Mouse (Mus musculus): ENCODE data around the gene AI467606.
A peak's percentile ranks its signal among the peaks of the same experiment; 100 is the strongest.
"Not testable (repeated sequence)": the region's sequence is repeated elsewhere in the genome, so short reads cannot be mapped to it uniquely, and the experiment has no call there.

The AI467606 gene

DNA sequence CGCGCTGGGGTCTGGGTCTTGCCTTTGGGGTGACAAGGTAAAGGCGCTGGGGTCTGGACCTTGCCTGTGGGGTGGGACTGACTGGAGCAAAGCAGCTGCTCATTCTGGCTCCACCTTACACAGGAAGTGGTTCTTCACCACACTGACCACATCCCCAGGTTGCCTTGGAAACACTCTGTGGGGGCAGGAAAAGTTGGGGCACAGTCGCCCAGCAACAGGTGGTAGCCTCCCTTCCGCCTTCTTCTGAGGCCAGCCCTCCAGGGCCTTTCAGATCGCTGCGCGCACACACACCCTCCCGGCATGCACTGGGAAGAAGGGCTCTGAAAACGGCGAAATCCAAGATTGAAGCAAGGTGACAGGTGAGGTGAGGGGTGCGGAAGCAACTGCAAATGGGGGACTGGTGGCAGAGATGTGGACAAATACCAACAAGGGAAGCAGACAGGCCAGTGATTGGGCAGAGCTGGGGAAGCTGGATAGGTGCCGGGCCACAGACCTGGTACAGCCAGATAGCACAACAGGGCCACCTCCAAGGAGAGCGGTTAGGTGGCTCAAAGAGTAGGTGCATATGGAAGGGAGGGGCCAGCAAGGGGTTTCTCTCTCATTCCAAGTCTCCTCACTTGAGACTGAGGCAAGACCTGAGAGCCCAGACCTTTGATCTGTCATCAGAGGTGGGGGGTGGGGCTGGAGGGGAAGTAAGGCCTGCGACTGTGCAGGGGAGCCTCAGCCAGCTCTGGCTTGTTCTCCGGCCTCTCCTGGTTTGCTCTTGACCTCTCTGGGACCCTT, at the start of gene AI467606:
Gene AI467606 (plus strand): TSS at position 246 of the 783 bp plus-strand sequence.
- DNase-seq, result peak; percentile 41 to 60

DNA sequence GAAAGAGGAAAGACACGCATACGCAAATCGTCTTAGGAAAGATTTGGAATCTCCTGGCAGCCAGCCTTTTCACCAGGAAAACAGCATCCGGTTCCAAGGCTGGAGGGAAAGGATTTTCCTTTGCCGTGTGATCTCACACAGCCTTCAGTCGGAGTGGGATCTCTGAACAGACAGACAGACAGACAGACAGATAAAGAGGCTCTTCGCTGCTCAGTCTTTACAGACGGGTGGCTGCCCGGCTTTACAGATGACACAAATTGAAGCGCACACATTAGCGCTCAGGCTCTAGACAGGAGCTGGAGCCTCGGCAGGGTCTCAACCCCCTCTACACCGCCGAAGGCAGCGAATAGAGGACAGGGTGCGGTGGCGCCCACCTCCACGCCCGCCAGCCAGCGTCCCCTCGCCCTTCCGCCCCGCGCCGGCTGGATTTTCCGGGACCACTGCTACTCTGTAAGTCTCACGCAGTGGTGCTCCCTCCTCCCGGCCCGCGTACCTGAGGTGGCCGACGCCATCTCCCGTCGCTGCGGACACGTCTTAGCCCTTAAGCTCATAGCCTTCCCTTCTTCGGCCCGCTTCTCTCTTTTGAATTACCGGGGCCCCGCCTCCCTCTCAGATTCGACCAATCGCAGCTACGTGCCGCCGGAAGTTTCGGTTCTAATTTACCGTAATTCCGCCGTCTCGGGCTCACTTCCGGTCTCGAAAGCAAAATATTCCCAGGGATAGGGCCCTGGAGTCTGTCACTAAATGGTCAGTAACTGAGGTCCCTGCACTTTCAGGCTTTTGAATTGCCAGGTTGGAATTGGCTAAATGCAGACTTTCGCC, 49.1 kb upstream of the AI467606 start, which contains the start of gene Kif22:
Gene Kif22 (minus strand): TSS at position 621 of the 822 bp plus-strand sequence.
- peak; percentile 93 to 94 for DNase-seq

DNA sequence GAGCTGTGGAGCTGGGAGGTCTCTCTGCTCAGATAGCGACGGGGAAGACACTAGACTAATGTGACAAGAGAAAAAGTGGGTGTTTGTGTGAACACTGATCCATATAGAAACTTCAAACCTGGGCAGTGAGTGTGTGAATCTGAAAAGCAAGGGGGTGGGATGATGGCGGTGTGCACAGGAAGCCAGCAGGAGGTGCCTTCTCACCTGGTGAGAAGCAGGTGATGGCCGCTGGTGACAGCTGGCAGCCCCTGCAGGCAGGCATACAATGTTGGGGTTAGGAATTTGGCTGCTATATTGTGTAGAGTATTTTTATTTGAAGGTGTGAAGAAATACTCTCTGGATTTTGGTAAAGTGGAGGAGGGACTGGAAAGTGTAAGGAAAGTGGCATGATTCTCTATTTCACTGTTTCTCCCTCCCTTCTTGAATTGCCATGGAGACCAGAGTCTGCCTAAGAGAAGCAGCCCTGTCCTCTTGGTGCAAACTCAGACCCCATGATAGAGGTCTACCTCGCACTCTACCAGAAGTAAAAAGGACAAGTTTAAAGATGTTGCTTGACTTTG, 36.1 kb upstream of the AI467606 start:
- no peak for DNase-seq

DNA sequence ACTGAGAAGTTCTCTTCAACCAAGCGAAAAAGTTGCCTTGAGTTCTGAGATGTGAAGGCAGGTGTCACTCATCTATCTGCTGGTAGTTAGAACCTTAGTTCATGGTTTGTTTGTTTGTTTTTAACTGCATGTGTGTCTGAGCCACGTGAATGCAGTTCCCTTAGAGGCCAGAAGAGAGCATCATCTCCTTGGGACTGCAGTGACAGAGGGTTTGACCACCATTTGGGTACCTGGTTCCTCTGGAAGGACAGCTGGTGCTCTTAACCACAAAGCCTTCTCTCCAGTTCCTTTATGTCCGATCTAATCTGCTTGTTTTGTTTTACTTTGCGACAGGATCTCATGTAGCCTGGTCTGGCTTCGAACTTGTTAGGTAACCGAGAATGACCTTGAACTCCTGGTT, 25.6 kb upstream of the AI467606 start:
- DNase-seq, result no peak

DNA sequence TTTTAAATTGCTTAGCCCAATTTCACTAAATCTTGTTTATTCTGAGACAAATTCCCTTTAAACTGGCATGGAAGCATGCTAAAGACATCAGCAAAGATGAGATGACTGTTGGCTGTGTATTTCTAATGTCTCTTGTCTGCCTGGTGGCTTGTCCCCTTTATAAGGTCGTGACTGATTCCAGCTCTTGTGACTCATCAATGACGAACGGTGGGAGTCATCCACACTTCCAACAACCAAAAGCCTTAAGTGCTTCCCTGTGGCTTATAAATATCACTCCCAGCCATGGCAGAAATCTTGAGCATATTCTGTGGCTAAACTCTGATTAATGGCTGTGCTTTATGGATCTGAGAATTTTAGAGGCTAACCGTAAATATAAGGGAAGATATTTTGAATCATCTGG, 24.8 kb upstream of the AI467606 start:
- no peak for DNase-seq

DNA sequence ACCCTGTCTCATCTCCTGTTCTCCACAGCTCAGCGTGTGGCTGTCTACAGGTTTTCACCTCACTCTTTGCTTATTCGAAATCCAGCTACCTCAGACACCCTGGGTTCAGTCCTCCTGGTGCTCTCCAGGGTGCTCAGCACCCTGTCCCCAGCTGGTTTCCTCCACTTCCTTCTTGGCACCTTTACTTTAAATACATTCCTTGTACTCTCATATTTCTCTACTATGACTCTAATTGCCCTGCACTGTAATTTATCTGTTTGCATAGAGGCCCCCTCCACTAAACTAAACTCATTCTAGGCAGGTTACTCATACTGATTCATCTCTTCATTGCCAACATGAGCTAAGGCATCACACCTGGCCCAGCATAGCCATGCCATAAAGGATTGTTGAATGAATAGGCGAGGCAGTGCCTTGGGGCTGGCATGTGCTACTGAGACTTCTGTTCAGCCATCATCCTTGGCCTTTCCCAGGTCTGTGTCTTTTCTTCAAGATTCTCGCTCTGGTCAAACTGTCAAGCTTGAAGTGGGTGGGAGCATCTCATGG, 20.2 kb upstream of the AI467606 start:
- no peak for DNase-seq

DNA sequence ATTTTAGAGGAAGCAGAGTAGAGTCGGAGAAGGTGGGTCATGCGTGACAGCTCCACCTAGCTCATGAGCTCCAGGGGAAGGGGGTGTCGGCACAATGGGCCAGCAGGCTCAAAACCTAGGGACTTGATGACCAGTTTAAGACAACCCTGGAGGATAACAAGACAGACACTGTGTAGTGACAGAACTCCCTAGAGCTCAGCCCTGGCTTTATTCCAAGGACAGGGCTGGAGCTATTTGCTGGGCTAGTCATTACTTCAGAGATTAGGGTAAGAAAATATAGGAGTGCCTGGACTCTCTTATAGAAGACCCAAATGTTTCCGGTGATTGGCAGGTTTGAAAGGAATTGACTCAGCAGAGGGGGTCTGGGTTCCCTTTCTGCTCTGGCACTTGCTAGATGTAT, 17.9 kb upstream of the AI467606 start:
- DNase-seq, result no peak

DNA sequence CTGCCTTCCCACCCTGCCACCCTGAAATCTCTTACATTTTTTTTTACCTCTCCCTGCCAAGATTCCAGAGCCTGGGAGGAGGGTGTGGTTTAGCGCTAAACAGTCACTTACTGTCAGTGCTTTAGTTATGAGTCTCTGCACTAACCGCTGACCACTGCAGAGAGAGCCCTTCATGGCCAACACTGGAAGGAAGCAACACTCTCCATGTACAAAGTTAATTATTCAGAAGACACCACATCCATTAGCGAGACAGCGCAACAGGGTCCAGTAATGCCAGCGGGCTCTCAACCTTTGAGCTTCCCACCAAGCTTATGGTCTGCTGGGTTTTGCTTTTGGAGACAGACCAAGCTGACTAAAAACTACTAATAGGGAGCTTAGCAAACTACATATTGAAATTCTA, 15.0 kb upstream of the AI467606 start:
- DNase-seq, result peak; percentile 21 to 56

DNA sequence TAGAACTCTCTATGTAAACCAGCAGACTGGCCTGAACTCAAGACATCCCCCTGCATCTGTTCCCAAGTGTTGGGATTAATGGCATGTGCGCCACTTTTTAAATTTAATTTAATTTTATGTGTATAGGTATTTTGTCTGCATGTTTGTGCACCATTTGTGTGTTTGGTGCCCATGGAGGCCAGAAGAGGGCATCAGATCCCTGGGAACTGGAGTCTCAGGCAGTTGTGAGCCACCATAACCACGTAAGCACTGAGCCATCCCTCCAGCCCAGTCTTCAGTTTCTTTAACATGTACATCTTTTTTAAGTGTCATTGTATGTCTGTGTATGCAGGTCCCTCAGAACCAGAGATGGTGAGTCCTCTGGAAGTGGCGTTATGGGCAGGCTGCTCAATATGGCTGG, 13.5 kb upstream of the AI467606 start:
- no peak for DNase-seq

DNA sequence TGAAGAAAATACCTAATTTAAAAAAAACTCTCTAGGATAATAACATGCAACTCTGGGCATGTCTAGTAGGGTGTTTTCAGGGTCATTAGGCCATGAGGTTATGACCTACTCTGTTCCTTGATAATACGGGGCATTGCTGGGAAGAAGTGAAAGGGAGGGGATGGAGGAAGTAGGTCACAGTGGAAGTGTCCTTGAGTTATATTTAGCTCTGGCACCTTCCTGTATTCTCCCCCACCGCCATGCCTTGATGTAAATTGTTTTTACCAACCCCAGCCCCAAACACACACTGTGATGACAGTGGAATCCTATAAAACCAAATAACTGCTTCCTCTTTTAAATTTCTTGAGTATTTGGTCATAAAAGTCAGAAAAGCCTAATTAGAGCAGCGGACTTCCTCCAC, 11.1 kb upstream of the AI467606 start:
- DNase-seq, result no peak

DNA sequence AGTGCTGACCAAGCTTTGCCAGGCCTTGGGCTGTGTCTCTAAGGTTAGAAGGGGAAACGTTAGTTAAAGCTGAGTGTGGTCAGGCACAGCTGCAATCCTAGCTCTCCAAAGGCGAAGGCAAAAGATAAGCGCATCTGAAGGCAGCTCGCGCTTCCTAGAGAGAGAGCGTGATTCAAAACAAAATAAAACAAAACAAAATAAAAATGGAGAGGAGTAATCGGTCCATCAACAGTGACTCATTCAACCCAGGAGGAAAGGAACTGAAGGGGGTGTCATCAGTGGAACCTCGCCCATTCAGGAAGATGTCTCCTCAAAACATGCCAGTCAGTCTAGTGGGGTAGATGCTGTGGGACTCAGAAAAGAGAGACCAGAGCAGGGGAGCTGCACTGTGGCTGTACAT, 8.9 kb upstream of the AI467606 start:
- no peak for DNase-seq

DNA sequence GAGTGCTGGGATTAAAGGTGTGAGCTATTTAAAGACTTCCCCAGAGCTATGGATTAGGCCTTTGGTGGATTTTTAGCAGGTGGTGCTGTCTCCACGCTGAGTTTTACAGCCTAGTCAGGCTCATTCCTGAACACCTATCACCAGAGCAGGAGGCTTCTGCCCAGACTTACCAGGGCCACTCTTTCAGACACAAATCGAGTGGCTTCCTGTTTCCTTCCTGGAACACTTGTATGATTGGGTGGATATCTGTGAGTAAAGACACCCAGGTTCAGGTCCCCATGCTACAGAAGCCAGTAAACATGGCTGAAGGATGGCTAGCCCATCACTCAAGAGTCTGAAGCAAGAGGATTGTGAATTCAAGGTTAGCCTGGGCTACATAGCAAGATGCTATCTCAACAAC, 8.2 kb upstream of the AI467606 start:
- no peak for DNase-seq

DNA sequence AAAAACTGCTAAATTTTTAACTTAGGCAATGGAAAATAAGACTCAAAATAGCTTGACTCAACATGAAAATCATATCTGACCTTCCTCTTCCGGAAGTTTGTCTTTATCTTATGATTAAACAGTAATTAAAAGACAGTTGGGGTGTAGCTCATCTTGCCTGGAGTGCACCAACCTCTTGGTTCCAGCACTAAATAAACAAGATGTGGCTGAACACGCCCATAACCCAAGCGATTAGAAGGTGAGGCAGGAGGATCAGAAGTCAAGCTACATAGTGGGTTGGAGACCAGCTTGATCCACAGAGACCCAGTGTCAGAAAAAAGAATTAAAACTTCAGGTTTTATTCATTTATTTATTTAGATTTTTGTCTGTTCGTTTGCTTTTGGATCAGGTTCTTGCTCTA, 7.5 kb upstream of the AI467606 start:
- no peak for DNase-seq

DNA sequence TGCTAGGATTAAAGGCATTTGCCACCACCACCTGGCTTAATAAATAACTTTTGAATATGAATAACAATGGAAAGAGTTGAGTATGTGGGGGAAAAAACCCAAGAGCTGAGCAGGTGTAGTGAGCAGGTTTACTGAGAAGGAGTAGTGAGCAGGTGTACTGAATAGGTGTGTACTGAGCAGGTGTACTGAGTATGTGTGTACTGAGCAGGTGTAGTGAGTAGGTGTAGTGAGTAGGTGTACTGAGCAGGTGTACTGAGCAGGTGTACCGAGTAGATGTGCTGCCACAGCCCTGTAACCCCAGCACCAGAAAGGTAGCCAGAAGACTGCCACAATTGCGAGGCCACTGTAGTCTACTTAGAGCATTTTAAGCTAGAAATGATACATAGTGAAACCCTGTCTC, 6.4 kb upstream of the AI467606 start:
- DNase-seq, result no peak

DNA sequence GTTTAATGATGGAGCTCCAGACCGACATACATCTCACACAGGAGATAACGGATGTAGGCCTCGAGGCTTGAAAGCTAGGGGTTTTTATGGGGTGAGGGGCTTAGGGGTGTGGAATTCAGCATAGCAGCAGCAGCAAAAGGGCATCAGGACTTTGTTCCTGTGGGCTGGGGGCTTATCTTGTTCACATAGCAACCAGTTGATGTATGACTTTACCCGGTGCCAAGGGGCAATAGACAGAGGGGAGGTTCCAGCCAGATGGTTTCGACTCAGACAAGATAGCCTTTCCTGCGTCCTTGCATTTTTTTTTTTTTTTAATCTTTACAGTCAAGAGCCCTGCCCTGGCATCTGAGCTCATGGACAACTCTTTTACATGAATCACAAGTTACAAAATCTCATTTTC, 5.4 kb upstream of the AI467606 start:
- DNase-seq, result not testable (repeated sequence)

DNA sequence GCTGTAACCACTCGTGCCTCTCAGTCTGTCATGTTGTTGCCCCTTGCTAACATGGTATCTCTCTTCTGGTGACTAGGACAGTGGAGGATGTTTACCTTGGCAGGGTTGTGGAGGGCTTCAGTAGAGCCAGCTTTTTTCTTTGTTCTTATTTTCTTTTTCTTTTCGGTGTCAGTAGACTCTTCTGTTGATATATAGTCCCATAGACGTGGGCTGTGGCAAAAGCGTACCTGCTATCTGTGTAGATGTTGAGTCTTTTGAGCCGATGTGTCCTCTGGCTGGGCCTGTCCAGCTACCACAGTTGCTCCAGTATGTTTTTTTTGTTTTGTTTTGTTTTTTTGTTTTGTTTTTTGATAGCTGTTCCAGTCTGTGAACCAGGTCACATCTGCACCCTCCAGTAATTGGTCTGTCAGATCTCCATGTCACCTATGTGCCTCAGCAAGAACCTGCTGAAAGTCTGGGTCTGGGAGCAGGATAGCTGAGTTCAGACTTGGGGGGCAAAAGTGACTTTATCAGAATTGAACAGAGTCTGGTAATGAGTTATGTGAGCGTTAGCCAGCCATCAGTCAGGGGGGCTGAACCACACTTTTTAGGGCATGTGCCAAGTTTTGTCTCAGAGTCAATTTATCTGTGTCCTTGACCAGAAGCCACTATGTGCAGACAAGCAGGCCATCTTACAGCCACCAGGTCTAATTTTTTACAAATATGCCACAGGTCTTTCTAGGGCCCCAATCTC, 3.7 kb upstream of the AI467606 start, which contains the start of gene Zg16:
Gene Zg16 (minus strand): TSS at position 51 of the 733 bp plus-strand sequence.
- DNase-seq, result not testable (repeated sequence)

DNA sequence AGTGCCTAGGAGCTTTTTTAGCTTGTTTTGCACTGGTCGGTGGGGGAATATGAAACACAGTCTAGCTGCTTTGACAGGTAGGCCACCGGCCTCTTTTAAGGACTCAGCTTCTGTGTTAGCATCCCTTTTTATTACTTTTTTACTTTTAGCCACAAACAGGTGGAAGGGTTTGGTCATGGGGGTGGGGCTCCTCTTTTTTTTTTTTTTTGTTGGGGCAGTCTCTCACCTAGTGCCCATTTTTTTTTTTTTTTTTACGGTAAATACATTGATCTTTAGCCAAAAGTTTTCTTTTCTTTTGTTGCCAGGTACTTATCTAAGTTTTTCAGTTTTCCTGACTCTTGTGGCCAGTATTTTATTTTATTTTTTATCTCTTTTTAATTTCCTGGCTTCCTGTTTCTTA, 3.1 kb upstream of the AI467606 start:
- DNase-seq, result no peak

DNA sequence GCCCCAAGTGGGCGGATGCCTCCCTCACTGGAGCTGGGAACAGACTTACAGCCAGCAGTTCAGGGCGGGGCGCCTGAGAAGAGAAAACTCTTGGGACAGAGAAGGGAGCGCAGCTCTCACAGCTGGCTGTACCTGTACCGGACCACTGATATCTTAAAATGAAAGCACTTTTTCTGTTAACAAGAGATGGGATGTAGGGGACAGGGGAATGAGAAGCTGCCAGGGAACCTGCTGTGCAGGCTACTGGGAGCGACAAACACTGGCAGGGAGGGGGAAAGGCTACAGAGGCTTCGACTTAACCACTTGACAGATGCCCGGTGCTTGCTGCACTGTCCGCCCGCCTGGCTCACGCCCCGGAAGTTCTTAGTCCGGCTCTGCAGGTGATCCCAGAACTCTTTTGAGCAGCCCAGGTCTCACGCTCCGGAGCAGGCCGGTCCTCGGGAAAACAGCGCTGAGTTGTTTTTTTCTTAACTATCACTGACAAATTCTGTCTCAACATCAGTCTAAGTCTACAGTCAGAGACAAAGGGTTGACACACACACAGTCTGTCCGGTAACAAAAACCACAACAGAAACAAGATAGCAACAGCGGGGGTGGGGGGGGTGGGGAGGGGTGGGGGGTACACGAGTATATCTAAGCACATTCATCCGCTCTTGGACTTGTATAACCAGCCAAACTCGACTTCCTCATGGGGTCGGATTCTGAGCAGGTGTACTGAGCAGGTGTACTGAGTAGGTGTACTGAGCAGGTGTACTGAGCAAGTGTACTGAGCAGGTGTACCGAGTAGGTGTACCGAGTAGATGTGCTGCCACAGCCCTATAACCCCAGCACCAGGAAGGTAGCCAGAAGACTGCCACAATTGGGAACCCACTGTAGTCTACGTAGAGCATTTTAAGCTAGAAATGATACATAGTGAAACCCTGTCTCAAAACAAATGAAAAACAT, 2.0 kb upstream of the AI467606 start:
- peak in 1 of 2 experiments; percentile 54 for DNase-seq

DNA sequence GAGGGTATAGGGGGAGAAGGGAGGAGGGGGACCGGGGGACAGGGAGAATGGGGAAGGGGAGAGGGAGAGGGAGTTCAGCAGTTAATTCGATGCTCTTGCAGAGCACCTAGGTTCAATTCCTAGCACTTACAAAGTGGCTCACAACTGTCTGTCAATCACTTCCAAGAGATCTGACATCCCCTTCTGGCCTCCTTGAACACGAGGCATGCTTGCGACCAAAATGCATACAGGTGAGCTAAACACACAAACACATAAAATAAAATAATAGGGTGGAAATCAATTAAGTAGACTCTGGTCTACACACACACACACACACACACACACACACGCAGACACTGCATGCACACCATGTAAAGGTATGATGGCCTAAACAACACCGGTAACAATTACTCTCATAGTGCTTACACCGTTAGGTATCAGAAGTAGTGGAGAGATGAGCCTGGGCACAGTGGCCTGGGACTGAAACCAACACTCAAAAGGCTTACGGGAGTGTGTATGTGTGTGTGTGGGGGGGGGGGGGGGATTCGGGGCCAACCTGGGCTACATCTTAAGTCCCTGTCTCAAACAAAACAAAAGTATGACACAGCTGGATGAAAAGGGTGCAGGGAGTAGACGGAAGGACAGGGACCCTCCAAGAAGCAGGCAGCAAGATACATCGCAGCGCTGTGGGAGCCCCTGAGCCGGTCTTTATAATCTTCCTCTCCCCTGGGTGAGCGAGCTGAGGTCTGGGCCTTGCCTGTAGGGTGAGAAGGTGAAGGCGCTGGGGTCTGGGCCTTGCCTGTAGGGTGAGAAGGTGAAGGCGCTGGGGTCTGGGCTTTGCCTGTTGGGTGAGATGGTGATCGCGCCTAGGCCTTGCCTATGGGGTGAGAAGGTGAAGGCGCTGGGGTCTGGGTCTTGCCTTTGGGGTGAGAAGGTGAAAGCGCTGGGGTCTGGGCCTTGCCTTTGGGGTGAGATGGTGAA, 725 bp upstream of the AI467606 start:
- DNase-seq, result no peak

DNA sequence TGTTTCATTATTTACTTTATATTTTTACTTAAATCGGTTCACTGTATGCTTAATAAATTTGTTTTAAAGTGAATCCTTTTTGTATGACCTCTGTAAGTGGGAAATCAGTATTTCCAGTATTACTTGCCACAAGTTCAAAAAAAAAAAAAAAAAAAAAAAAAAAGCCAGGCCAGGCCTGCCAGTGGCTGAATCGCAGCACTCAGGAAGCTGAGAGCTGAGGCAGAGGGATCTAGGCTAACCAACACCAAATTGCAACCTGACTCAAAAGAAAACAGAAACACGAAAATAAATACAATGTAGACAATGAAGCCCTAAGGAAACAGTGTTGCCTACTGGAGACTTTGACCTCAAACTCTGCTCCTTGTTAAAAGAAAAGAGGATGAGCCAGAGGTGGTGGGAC, 2.8 kb downstream of the AI467606 start:
- no peak for DNase-seq
